Mouse (Mus musculus) left cerebral cortex, postnatal 36 days (tissue): ENCODE measurements around the gene Olfr1281. TPM values are rescaled to one million over a fixed set of nuclear protein-coding genes. Genes with fewer than 3 reads are reported as not detected.
"Not testable (repeated sequence)": the region's sequence is repeated elsewhere in the genome, so short reads cannot be mapped to it uniquely, and the experiment has no call there.

ENCODE experiments used
- DNase-seq, 2 experiments: peaks; one replicate each; pipeline ENCODE4 v3.0.0; 2021 to 2022; ENCODE audit warnings: low spot score in 2 of 2, mixed read lengths in 1 of 2
- intact Hi-C: fragments of 180-260 bp; cut with DNase I; formaldehyde crosslinking; loops from one replicate; pipeline ENCODE4 v1.15.1; 2025
- total RNA-seq, 2 experiments: library from RNA; stranded (reverse); gene quantifications; 2 replicates each; pipeline ENCODE4 v1.2.3; 2021

Olfr1281 gene
- total RNA-seq, result not detected

- DNase-seq, result no peak
- intact Hi-C loops, result no loop called here
These were observed at the start of gene Olfr1281 for GRCm38 (mm10) chr2:111326220-111326619. TSS of gene Olfr1281 (plus strand) at chr2:111326520.

GRCm38 (mm10) chr2:111289836-111290235 lies 36.5 kb upstream of the Olfr1281 start, which contains the start of gene Olfr1278:
TSS of gene Olfr1278 (plus strand) at chr2:111290136.
- intact Hi-C loops, result no loop called here

GRCm38 (mm10) chr2:111298541-111298940 lies 27.8 kb upstream of the Olfr1281 start:
- intact Hi-C loops, result no loop called here
- DNase-seq, result no peak

More at GRCm38 (mm10) chr2:111289836-111290235, 36.5 kb upstream of the Olfr1281 start, which contains the start of gene Olfr1278:
- DNase-seq, result no peak

- intact Hi-C loops, result no loop called here
- no peak for DNase-seq
These were observed 25.9 kb upstream of the Olfr1281 start, which contains the start of gene Olfr1279 for GRCm38 (mm10) chr2:111300374-111300773. TSS of gene Olfr1279 (plus strand) at chr2:111300635.

GRCm38 (mm10) chr2:111313717-111314116 lies 12.6 kb upstream of the Olfr1281 start, which contains the start of gene Olfr1280:
TSS of gene Olfr1280 (plus strand) at chr2:111314017.
- intact Hi-C loops, result no loop called here
- no peak for DNase-seq

- DNase-seq, intact Hi-C loops: not testable (repeated sequence)
These were observed 7.4 kb downstream of the Olfr1281 start for GRCm38 (mm10) chr2:111333721-111334120.

GRCm38 (mm10) chr2:111335976-111336375 lies 9.7 kb downstream of the Olfr1281 start, which contains the start of gene Olfr1282:
TSS of gene Olfr1282 (minus strand) at chr2:111336076.
- no peak for DNase-seq
- intact Hi-C loops, result no loop called here

GRCm38 (mm10) chr2:111366490-111366889 lies 40.2 kb downstream of the Olfr1281 start, which contains the start of gene Olfr1283:
TSS of gene Olfr1283 (plus strand) at chr2:111366790.
- intact Hi-C loops, result no loop called here
- no peak for DNase-seq

GRCm38 (mm10) chr2:111375222-111375621 lies 48.9 kb downstream of the Olfr1281 start, which contains the start of gene Olfr1284:
TSS of gene Olfr1284 (plus strand) at chr2:111375522.
- no peak for DNase-seq
- intact Hi-C loops, result no loop called here

Other genes with a start within 250 kb of the Olfr1281 start
- not detected for gene Gm13941, start 220.5 kb upstream of the Olfr1281 start, total RNA-seq
- not detected for gene Gm15130, start 173.6 kb upstream of the Olfr1281 start, total RNA-seq
- gene 4930430A15Rik, start 96.9 kb upstream of the Olfr1281 start, total RNA-seq, result not detected
- not detected for gene Olfr1275, start 91.2 kb upstream of the Olfr1281 start, total RNA-seq
- not detected for gene Olfr1276, start 72.0 kb upstream of the Olfr1281 start, total RNA-seq
- gene Olfr1277, start 52.4 kb upstream of the Olfr1281 start, total RNA-seq, result not detected
- gene Olfr1278, start 36.4 kb upstream of the Olfr1281 start, total RNA-seq, result not detected
- gene Olfr1279, start 25.9 kb upstream of the Olfr1281 start, total RNA-seq, result not detected
- gene Olfr1280, start 12.5 kb upstream of the Olfr1281 start, total RNA-seq, result not detected
- not detected for gene Olfr1282, start 9.6 kb downstream of the Olfr1281 start, total RNA-seq
- gene Olfr1283, start 40.3 kb downstream of the Olfr1281 start, total RNA-seq, result not detected
- gene Olfr1284, start 49.0 kb downstream of the Olfr1281 start, total RNA-seq, result not detected
- not detected for gene Olfr1286, start 96.6 kb downstream of the Olfr1281 start, total RNA-seq
- gene Olfr1287, start 122.6 kb downstream of the Olfr1281 start, total RNA-seq, result not detected
- not detected for gene Olfr1288, start 147.6 kb downstream of the Olfr1281 start, total RNA-seq
- not detected for gene Olfr1289, start 154.3 kb downstream of the Olfr1281 start, total RNA-seq
- gene Olfr1290, start 167.3 kb downstream of the Olfr1281 start, total RNA-seq, result not detected
- gene Olfr1291-ps1, start 170.7 kb downstream of the Olfr1281 start, total RNA-seq, result not detected
- not detected for gene Olfr1293-ps, start 198.7 kb downstream of the Olfr1281 start, total RNA-seq
- gene Olfr1294, start 213.8 kb downstream of the Olfr1281 start, total RNA-seq, result not detected
- gene Olfr1295, start 243.2 kb downstream of the Olfr1281 start, total RNA-seq, result not detected